Mouse (Mus musculus): ENCODE measurements around the gene Abcd4. TPM values are rescaled to one million over a fixed set of nuclear protein-coding genes. Genes with fewer than 3 reads are reported as not detected.
A peak's percentile ranks its signal among the peaks of the same experiment; 100 is the strongest.

Gene Abcd4
- polyA plus RNA-seq, 1 experiment = 30.6 TPM

- Histone ChIP-seq H3K4me3 (ENCODE audit: low read depth, low read length) (no peak overlapping the region), H3K27me3 (ENCODE audit: control insufficient read depth, insufficient read depth, low read length) (0 out of 2 replicates have a peak, but pooled peaks cover 2% of the 10 kb centered on the region), H3K4me1 (ENCODE audit: control insufficient read depth, insufficient read depth, insufficient read length, low read length) (no peaks in the 10 kb centered on the region; the same call in 1 of the 2 replicates), H3K27ac (ENCODE audit: insufficient read depth, low read depth, low read length) (no peak overlapping the region), H3K36me3 (ENCODE audit: control insufficient read depth, insufficient read depth, low read length) (no peaks in the 10 kb centered on the region)
- TF ChIP-seq POLR2A (IDR thresholded peaks at IDR 0.05; ENCODE audit: low read depth, low read length) (no peak), CTCF (IDR thresholded peaks at IDR 0.05; ENCODE audit: extremely low read depth, insufficient read length, insufficient replicate concordance, low read depth, low read length) (no peak)
- WGBS = 15% methylated on average over 8 of the region's 8 CpGs
These were observed 7.4 kb upstream of the Abcd4 start for GRCm38 (mm10) chr12:84624601-84625000.

- Histone ChIP-seq H3K27ac (ENCODE audit: insufficient read depth, low read depth, low read length) (no peak overlapping the region), H3K4me3 (ENCODE audit: low read depth, low read length) (no peak overlapping the region), H3K4me1 (ENCODE audit: control insufficient read depth, insufficient read depth, insufficient read length, low read length) (no peaks in the 10 kb centered on the region; the same call in 1 of the 2 replicates), H3K27me3 (ENCODE audit: control insufficient read depth, insufficient read depth, low read length) (0 out of 2 replicates have a peak, but pooled peaks cover 2% of the 10 kb centered on the region), H3K36me3 (ENCODE audit: control insufficient read depth, insufficient read depth, low read length) (no peaks in the 10 kb centered on the region)
- TF ChIP-seq POLR2A (IDR thresholded peaks at IDR 0.05; ENCODE audit: low read depth, low read length) (no peak), CTCF (IDR thresholded peaks at IDR 0.05; ENCODE audit: extremely low read depth, insufficient read length, insufficient replicate concordance, low read depth, low read length) (peak; percentile 14; the same call in 1 of the 2 replicates)
These were observed 3.8 kb upstream of the Abcd4 start for GRCm38 (mm10) chr12:84620975-84621374.

- TF ChIP-seq POLR2A (IDR thresholded peaks at IDR 0.05; ENCODE audit: low read depth, low read length) = no peak
- TF ChIP-seq CTCF (IDR thresholded peaks at IDR 0.05; ENCODE audit: extremely low read depth, insufficient read length, insufficient replicate concordance, low read depth, low read length) = no peak
- Histone ChIP-seq H3K36me3 (ENCODE audit: control insufficient read depth, insufficient read depth, low read length) (peaks cover 1% of the 10 kb centered on the region; the same call in 1 of the 2 replicates), H3K4me1 (ENCODE audit: control insufficient read depth, insufficient read depth, insufficient read length, low read length) (peaks cover 12% of the 10 kb centered on the region; the same call in 1 of the 2 replicates), H3K27ac (ENCODE audit: insufficient read depth, low read depth, low read length) (no peak overlapping the region), H3K4me3 (ENCODE audit: low read depth, low read length) (peak overlapping the region; percentile 68), H3K27me3 (ENCODE audit: control insufficient read depth, insufficient read depth, low read length) (no peaks in the 10 kb centered on the region)
- WGBS = 2% methylated on average over 10 of the region's 10 CpGs
These were observed 450 bp upstream of the Abcd4 start for GRCm38 (mm10) chr12:84617663-84618062.

GRCm38 (mm10) chr12:84614524-84614923 lies 2.7 kb downstream of the Abcd4 start:
- H3K4me1 ChIP-seq (ENCODE audit: control insufficient read depth, insufficient read depth, insufficient read length, low read length) = peaks cover 12% of the 10 kb centered on the region; the same call in 1 of the 2 replicates
- H3K27me3 ChIP-seq (ENCODE audit: control insufficient read depth, insufficient read depth, low read length) = no peaks in the 10 kb centered on the region
- no peak for TF ChIP-seq POLR2A (IDR thresholded peaks at IDR 0.05; ENCODE audit: low read depth, low read length)
- TF ChIP-seq CTCF (IDR thresholded peaks at IDR 0.05; ENCODE audit: extremely low read depth, insufficient read length, insufficient replicate concordance, low read depth, low read length) = no peak
- 60% methylated on average over 7 of the region's 7 CpGs for WGBS
- peaks cover 4% of the 10 kb centered on the region for H3K36me3 ChIP-seq (ENCODE audit: control insufficient read depth, insufficient read depth, low read length)
- no peak overlapping the region for H3K4me3 ChIP-seq (ENCODE audit: low read depth, low read length)
- H3K27ac ChIP-seq (ENCODE audit: insufficient read depth, low read depth, low read length) = peak overlapping the region; percentile 20

GRCm38 (mm10) chr12:84614001-84614400 lies 3.2 kb downstream of the Abcd4 start:
- peaks cover 12% of the 10 kb centered on the region; the same call in 1 of the 2 replicates for H3K4me1 ChIP-seq (ENCODE audit: control insufficient read depth, insufficient read depth, insufficient read length, low read length)
- WGBS = 69% methylated on average over 11 of the region's 11 CpGs
- TF ChIP-seq CTCF (IDR thresholded peaks at IDR 0.05; ENCODE audit: extremely low read depth, insufficient read length, insufficient replicate concordance, low read depth, low read length) (no peak), POLR2A (IDR thresholded peaks at IDR 0.05; ENCODE audit: low read depth, low read length) (peak; percentile 23; the same call in 1 of the 2 replicates)
- no peaks in the 10 kb centered on the region for H3K27me3 ChIP-seq (ENCODE audit: control insufficient read depth, insufficient read depth, low read length)
- H3K36me3 ChIP-seq (ENCODE audit: control insufficient read depth, insufficient read depth, low read length) = peaks cover 4% of the 10 kb centered on the region
- peak overlapping the region; percentile 60 for H3K4me3 ChIP-seq (ENCODE audit: low read depth, low read length)
- H3K27ac ChIP-seq (ENCODE audit: insufficient read depth, low read depth, low read length) = peak overlapping the region; percentile 20

- Histone ChIP-seq H3K27me3 (ENCODE audit: control insufficient read depth, insufficient read depth, low read length) (no peaks in the 10 kb centered on the region), H3K27ac (ENCODE audit: insufficient read depth, low read depth, low read length) (no peak overlapping the region), H3K36me3 (ENCODE audit: control insufficient read depth, insufficient read depth, low read length) (peaks cover 6% of the 10 kb centered on the region), H3K4me1 (ENCODE audit: control insufficient read depth, insufficient read depth, insufficient read length, low read length) (peaks cover 12% of the 10 kb centered on the region; the same call in 1 of the 2 replicates), H3K4me3 (ENCODE audit: low read depth, low read length) (no peak overlapping the region)
- TF ChIP-seq CTCF (IDR thresholded peaks at IDR 0.05; ENCODE audit: extremely low read depth, insufficient read length, insufficient replicate concordance, low read depth, low read length) (no peak), POLR2A (IDR thresholded peaks at IDR 0.05; ENCODE audit: low read depth, low read length) (no peak)
- WGBS = 43% methylated on average over 8 of the region's 8 CpGs
These were observed 4.7 kb downstream of the Abcd4 start for GRCm38 (mm10) chr12:84612518-84612917.

- TF ChIP-seq CTCF (IDR thresholded peaks at IDR 0.05; ENCODE audit: extremely low read depth, insufficient read length, insufficient replicate concordance, low read depth, low read length) (no peak), POLR2A (IDR thresholded peaks at IDR 0.05; ENCODE audit: low read depth, low read length) (no peak)
- 90% methylated on average over 10 of the region's 10 CpGs for WGBS
- Histone ChIP-seq H3K4me3 (ENCODE audit: low read depth, low read length) (no peak overlapping the region), H3K4me1 (ENCODE audit: control insufficient read depth, insufficient read depth, insufficient read length, low read length) (peaks cover 12% of the 10 kb centered on the region; the same call in 1 of the 2 replicates), H3K27me3 (ENCODE audit: control insufficient read depth, insufficient read depth, low read length) (no peaks in the 10 kb centered on the region), H3K27ac (ENCODE audit: insufficient read depth, low read depth, low read length) (no peak overlapping the region), H3K36me3 (ENCODE audit: control insufficient read depth, insufficient read depth, low read length) (peaks cover 9% of the 10 kb centered on the region)
These were observed 5.5 kb downstream of the Abcd4 start for GRCm38 (mm10) chr12:84611718-84612117.
